Mouse (Mus musculus): ENCODE results near the gene Pus3. TPM values are rescaled to one million over a fixed set of nuclear protein-coding genes. Genes with fewer than 3 reads are reported as not detected.

The Pus3 gene
- total RNA-seq (2017) = 36.8 and 45.9 TPM in 2 replicates

DNA sequence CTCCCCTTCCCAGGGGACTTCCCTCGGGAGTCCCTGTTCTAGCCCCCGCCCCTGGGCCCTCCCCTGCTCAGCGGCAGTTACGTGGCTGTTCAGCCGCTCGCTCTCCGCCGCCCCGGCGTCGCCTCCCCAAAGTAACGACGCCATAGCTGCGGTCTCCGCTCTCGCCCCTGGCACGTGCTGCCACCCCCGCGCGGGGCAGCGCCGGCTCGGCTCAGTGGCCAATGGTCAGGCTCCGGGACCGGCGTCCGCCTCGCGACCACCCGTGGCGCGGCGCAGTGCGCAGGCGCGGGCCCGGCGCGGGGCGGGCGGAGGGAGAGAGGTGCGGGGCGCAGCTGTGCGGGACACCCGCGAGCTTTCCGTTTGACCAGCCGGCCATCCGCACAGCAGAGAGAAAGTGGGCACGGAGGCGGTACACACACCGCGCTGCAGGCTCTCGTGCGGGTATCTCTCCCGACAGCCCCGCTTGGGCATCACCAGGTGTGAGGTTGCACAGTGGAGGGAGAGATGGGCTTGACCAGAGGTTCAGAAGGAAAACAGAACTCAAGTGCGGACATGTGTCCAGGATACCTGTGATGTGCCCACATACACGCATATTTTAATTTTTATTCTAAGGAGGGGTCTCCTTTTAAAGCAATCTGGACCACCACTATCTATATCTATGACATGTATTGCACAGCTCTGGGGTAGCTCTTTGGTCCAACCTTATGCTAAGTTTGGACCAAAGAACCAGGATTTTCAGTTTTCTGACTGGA lies at the start of gene Pus3, which contains the start of gene Ddx25:
TSS of gene Pus3 (plus strand) at position 339 of the 752 bp plus-strand sequence.
TSS of gene Ddx25 (minus strand) at position 272 of the 752 bp plus-strand sequence.
- ATAC-seq (replicated peaks; ENCODE audit: low read depth, poor library complexity, severe bottlenecking) = peak; percentile 6; the same call in 1 of the 2 replicates

DNA sequence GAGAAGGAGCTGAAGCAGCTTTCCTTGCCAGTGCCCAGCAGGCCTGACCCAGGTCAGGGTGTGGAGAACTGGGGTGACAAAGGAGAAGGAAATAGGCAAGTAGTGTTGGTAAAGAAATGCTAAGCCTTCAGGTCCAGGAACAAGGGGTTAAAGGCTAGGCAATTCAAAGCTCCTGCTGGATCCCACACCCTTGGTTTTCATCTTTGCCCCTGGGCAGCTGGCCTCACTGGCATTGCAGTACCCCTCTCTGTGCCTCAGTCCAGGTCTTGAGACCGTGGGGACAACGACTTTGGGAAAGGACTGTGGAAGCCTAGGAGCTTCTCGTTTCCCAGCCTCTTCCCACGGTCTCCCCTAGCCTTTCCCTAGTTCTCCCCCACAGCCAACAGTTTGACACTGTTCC lies 44.5 kb upstream of the Pus3 start:
- no peak for ATAC-seq (replicated peaks; ENCODE audit: low read depth, poor library complexity, severe bottlenecking)

DNA sequence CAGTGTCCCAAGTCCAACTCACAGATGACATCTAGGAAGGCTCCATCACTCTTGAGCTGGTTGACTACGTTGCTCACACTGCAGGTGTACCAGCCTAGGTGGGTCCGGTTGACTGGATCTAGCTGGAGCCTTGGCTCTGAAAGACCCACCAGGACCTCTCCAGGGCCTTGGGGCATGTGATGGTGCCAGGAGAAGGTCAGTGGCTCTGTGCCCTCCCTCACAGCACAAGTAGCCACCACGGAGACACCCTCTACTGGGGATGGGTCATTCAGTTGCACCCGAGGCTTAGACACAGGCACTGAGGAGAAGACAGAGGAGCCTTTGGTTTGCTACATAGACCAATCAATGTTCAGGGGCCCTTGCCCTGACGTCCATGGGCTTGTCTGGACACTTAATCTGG lies 42.2 kb upstream of the Pus3 start:
- no peak for ATAC-seq (replicated peaks; ENCODE audit: low read depth, poor library complexity, severe bottlenecking)

DNA sequence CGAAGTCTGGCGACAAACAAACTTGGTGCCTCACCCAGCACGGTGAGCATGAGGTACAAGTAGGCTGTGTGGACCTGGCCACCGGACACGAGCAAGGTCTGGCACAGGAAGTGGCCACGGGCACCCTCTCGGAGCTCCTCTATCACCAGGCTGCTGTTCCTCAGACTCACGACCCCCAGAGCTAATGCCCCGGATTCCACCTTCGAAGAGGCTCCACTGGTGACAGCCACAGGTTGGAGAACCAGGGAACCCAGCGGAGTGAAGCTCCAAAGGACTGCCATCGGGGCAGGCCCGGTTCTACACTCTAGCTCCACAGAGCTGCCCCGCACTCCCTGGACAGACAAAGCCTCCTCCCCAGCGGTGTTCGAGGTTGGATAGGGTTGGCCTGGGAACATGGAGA lies 41.7 kb upstream of the Pus3 start:
- no peak for ATAC-seq (replicated peaks; ENCODE audit: low read depth, poor library complexity, severe bottlenecking)

DNA sequence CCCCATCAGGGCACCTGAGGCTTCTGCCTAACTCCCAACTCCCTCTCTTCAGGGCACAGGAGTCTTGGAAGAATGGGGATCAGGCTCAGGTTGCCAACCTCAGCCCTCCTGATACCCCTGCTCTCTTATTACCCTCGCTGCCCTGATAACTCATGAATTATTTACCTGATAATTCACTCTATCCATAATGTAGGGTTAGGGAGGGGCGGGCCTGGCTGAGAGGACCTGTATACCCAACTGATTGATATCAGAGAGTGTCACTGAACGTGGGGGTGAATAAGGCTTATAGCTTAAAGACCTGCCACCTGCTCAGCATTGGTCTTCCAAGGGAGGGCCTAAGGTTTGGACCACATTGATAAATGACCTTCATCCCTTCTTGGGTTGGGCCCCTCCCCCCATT lies 40.2 kb upstream of the Pus3 start, which contains the start of gene Gm1113:
TSS of gene Gm1113 (minus strand) at position 101 of the 400 bp plus-strand sequence.
- no peak for ATAC-seq (replicated peaks; ENCODE audit: low read depth, poor library complexity, severe bottlenecking)

DNA sequence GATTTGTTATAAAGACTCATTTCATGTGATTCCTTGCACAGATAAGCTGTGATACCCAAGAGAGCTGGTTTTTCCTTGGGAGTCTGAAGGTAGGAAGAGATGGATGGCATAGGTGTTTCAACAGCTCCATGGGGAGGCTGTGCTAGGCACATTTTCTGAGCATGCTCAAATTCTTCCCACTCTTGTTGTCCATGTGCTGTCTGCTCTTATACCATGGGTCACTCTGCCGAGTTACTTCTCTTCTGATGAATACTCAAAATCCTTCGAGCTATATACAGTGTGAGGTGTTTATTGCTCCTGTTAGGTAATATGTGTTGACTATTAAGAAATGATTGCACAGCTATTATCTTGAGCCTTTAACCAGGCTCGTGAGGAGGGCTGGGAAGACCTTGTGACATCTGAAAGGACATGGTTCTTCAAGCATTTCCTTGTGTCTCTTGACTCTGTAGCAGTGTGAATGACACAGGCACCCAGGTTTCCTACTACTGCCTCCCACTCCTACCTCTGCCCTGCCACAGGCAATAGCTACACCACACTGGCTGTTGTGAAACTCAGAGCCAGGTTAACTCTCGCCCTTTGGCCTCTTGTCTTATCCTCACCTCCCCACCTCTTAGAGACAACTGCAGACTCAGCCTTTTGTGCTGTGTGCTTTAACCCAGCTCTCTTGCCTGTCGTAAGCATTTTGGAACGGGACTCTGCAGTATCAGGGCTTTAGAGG lies 37.6 kb upstream of the Pus3 start:
- ATAC-seq (replicated peaks; ENCODE audit: low read depth, poor library complexity, severe bottlenecking) = no peak

DNA sequence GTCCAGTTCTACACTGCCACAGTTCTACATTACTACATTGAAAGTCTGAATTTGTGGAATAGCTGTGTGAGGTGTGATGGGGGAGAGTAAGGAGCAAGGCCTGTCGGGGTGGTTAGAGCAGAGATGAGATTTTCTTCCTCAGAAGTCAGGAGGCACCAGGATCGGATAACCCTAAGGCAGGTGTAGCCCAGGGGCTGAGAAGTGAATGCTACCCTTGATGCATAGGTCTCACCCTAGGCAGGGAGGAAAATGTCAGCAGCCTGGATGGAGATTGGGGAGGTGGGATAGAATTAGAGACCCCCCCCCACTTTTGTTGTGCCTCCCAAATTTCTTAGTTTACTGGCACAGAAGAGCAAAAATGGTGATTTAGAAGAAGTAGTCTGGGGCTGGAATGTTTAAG lies 36.2 kb upstream of the Pus3 start:
- ATAC-seq (replicated peaks; ENCODE audit: low read depth, poor library complexity, severe bottlenecking) = no peak

DNA sequence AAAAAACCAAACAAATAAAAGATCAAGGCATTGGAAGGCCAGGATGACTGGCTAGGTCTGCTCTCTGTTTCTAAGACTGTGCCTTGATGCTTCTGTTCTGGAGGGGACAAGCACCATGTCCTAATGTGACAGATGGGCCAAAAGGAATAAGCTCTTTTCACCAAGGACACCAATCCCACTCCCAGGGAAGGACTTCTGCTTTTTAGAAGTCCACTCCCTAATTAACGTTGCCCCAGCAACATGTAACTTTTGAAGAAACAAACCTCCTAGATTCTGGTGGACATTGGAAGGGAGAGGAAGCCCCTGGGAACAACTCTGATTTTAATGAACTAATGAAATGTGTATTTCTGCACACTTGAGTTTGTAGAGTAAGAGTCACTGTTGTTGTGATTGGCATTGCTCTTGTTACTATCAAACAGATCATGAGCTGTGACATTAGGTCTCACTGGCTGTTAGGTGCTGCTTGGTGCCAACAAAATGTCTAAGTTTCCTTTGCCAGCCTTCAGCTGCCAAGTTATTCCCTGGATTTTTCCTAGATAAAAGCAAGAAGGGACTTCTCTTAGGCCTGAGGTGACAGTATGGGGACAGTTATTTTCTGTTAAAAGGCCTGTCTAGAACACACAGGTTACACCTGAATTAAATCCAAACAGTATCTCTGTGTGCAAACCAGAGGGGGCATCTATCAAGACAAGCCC lies 35.4 kb upstream of the Pus3 start:
- 0 out of 2 replicates have a peak, but pooled peaks have one; percentile 22 for ATAC-seq (replicated peaks; ENCODE audit: low read depth, poor library complexity, severe bottlenecking)

DNA sequence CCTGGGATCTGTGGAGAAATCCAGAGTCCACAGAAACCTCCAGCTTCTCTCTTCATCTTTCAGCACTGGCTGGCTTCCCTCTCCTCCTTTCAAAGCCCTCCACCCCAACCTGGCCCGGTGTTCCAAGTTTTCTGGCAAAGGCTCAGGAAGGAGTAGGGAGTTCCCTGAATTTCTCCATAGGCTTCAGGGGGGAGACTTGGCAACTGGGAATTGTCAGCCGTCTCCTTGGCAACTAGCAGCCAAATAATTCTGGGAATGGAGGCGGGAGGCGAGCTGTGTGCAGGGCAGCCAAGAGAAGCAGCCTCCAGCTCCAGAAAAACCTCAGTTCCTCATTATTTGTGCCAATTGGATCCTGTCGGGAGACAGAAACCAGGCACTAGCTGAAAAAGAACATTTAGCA lies 34.9 kb upstream of the Pus3 start:
- no peak for ATAC-seq (replicated peaks; ENCODE audit: low read depth, poor library complexity, severe bottlenecking)

DNA sequence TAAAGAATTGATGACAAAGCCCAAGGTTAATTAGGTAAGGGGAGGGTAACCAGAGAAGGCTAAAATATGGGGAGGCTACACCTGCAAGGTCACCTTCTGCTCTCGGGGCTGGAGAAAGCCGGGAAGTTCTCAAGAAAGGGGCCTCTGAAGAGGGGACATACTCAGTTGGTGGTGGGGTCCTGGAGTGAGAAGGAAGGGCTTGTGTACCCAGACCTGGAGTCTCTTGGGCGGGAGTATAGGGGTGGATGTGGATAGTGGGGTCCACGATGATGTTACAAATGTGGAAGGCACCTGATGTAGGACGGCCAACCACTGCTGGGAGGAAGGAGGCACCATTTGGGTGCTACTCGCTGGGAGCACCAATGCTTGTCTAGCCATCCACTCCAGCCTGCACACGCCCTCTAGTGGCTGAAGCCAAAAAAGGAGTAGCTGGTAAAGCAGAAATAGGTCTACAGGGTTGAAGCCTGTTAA lies 34.4 kb upstream of the Pus3 start:
- ATAC-seq (replicated peaks; ENCODE audit: low read depth, poor library complexity, severe bottlenecking) = peak; percentile 90

DNA sequence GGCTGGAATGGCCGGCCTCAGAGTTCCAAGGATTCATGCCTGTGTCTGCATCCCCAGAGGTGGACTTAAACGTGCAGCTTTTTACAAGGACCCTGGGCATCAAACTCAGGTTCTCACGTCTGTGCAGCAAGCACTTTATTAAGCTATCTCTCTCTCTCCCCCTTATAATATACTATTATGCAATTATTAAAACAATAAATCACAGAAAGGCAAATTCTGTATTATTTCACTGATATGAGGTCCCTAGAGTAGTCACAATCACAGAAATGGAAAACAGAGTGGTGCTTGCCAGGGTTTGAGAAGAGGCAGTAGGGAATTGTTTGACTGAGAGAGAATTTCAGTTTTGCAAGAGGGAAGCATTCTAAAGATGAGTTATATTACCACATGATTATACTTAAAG lies 29.3 kb upstream of the Pus3 start:
- ATAC-seq (replicated peaks; ENCODE audit: low read depth, poor library complexity, severe bottlenecking) = no peak

DNA sequence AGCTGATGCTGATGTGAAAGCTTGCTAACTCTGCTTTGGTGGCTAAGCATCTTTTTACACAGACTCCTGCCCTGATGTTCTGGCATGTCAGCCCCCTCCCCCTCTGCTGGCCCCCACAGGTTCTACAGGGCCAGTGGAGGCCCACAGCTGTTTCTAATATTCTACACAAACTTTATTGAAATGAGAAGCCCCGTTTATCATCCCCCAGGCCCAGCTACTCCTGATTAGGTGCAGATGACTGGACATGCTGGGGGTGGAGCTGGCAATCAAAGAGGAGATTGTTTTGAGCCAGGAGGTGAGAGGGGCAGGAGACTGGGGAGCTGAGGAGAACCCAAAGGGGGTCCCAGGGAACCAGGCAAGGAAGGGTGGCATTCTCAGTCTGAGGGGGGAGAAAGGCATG lies 28.6 kb upstream of the Pus3 start:
- no peak for ATAC-seq (replicated peaks; ENCODE audit: low read depth, poor library complexity, severe bottlenecking)

DNA sequence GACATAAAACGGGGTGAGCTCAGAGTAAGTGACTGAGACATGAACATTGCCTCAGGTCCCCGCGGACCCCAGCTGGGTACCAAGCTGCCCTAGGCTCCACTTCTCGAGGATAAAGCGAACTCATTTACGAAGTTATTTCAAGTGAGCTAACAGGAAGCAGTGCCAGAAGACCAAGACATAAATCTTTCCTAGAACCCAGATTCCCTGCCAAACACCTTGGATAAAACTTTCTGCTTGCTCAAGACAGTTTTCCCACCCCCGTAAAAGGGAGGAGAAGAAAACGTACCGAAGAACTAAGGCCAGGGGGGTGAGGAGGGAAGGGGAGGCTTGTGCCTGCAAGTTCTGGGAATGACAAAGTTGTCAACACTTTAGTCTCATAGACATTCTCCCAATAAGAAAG lies 25.1 kb upstream of the Pus3 start:
- no peak for ATAC-seq (replicated peaks; ENCODE audit: low read depth, poor library complexity, severe bottlenecking)

DNA sequence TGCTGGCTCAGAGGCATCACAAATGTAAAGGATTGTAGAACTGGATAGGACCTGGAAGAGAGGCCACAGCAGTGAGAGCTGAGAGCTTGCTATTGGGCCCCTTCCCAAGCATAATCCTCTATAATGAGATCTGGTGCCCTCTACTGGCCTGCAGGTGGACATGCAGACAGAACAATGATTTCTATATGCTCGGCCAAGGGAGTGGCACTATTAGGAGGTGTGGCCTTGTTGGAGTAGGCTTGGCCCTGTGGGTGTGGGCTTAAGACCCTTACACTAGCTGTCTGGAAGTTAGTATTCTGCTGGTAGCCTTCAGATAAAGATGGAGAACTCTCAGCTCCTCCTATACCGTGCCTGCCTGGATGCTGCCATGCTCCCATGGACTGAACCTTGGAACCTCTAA lies 23.3 kb upstream of the Pus3 start:
- ATAC-seq (replicated peaks; ENCODE audit: low read depth, poor library complexity, severe bottlenecking) = peak; percentile 98

DNA sequence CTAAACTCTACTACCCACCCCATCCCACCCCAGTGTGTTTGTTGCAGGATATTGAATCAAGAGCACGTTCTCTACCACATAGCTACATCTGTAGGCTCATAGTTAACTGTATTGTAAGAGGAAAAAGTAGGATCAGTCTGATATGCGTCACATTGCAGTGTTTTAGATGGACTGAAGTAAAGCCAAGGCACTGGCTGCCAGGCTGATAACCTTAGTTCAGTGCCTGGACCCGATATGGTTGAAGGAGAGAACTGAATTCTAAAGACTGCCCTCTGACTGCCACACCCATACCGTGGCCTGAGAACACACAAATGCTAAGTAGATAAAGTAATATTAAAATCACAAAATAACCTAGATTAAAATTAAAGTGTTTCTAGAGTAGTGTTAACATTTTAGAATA lies 22.5 kb upstream of the Pus3 start:
- no peak for ATAC-seq (replicated peaks; ENCODE audit: low read depth, poor library complexity, severe bottlenecking)

DNA sequence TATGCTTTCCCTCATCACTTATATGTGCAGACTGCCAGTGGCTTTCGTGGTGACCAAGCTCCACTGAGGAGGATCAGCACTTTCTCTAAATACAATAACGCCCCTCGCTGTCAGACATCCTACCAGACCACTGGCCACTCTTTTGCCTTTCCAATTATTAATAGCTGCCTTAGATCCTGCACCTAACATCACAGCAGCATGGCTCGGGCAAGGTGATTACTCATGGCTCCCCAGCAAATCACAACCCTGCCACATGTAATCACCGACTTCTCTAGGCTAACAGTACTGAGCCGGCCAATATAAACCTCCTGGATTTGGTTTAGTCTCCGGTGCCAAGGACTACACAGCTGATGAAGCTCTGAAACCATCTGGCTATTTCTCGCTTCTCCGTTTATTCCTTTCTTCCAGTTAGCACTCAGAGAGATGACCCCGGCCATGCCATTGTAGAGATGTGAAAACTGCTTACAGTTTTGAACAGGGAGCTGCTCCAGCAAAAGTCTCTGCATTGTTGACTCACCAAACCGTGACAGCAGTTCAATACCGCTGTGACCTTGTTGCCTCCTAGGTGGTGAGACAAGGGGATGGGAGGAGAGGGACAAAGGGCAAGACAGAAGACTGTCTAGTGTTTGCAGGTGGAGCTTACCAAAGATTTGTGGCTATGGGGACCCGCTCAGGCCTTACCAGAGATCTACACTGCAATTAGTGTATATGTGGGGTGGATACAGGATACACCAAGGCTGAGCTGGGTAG lies 19.2 kb upstream of the Pus3 start:
- ATAC-seq (replicated peaks; ENCODE audit: low read depth, poor library complexity, severe bottlenecking) = no peak

DNA sequence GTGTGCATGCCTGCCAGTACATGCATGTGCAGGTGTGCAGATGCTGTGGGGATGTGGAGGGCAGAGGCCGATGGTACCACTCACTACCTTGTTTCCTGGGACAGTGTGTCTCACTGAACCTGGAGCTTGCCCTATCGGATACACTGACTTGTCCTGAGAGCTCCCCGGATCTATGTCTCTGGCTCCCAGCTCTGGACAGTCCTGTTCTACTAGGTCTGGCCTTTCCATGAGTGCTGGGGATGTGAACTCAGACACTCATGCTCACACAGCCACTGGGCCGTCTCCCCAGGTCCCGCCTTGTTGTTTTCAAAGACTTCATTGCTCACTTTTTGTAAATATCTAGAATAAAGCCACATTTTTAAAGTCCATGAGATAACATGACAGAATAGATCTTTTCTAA lies 17.4 kb upstream of the Pus3 start:
- no peak for ATAC-seq (replicated peaks; ENCODE audit: low read depth, poor library complexity, severe bottlenecking)

DNA sequence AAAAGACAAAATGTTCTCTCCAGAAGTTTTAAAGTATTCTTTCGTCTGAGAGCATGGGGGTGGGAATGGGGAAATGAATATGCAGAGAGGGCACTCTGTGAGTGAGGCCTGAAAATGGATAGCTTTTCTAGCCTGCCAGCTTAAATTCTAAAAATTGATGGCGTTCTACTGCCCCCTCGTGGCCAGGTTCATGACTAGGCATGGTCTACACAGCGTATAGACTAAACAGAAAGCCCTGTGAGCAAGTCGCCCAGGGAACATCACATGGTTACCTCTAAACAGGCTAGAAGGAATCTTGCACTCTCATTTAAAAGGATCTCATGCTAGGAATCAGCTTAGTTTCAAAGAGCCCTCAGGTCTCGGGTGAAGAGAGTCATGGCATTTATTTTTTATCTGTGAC lies 16.9 kb upstream of the Pus3 start:
- peak; percentile 74 for ATAC-seq (replicated peaks; ENCODE audit: low read depth, poor library complexity, severe bottlenecking)

DNA sequence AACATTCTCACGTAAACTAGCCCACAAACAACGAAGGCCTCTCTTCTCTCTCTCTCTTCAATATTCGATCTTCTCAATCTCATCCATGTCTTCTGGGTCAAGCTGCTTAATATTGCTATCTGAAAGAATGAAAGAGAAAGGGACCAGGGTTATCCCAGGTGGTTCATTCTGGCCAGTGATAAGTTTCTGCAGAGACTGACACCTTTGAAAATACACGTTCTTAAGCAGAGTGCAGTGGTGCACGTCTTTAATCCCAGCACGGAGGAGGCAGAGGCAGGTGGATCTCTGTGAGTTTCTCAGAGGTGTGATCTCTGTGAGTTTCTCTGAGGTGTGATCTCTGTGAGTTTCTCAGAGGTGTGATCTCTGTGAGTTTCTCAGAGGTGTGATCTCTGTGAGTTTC lies 16.5 kb upstream of the Pus3 start:
- ATAC-seq (replicated peaks; ENCODE audit: low read depth, poor library complexity, severe bottlenecking) = no peak

Data from common myeloid progenitor, adult 5-6 weeks (primary cell).